Mouse (Mus musculus) skeletal muscle tissue, adult 2 months (tissue): ENCODE results near the gene Josd1.

Experiments used
- DNase-seq: peaks from one replicate; pipeline ENCODE4 v3.0.0-alpha.2; 2012; ENCODE audit warnings: low read depth, low spot score

Josd1 gene

GRCm38 (mm10) chr15:79658531-79659375, 29.0 kb downstream of the Josd1 start, which contains the start of the genes Fam227a and Cby1:
Fam227a (minus strand) TSS chr15:79658956.
Cby1 (plus strand) TSS chr15:79659199.
- DNase-seq: peak; percentile 89

GRCm38 (mm10) chr15:79657837-79658530, 29.7 kb downstream of the Josd1 start:
- peak; percentile 65 for DNase-seq

- no peak for DNase-seq
These were observed 31.3 kb downstream of the Josd1 start for GRCm38 (mm10) chr15:79656451-79656850.

- no peak for DNase-seq
These were observed 36.2 kb downstream of the Josd1 start for GRCm38 (mm10) chr15:79651481-79651880.

- DNase-seq: no peak
These were observed 37.1 kb downstream of the Josd1 start for GRCm38 (mm10) chr15:79650569-79650968.

- DNase-seq: no peak
These were observed 39.6 kb downstream of the Josd1 start for GRCm38 (mm10) chr15:79648130-79648529.

- no peak for DNase-seq
These were observed 42.2 kb downstream of the Josd1 start for GRCm38 (mm10) chr15:79645483-79645882.

- DNase-seq: no peak
These were observed 46.4 kb downstream of the Josd1 start for GRCm38 (mm10) chr15:79641135-79641817.

GRCm38 (mm10) chr15:79630471-79630870, 57.2 kb downstream of the Josd1 start:
- DNase-seq: no peak
